Mouse (Mus musculus) limb, embryonic 11.5 days (tissue): ENCODE measurements around the gene Gm28047. TPM values are rescaled to one million over a fixed set of nuclear protein-coding genes. Genes with fewer than 3 reads are reported as not detected.

Source experiments
- ATAC-seq: fragments of 200-750 bp; cut with Nextera tagmentation; 2 replicates; pipeline ENCODE4 v1.8.0; 2017; ENCODE audit warnings: low read depth; ENCODE audit not compliant: insufficient number of reproducible peaks, low FRiP score, low TSS enrichment
- DNase-seq: peaks from one replicate; pipeline ENCODE4 v3.0.0-alpha.2; 2015; ENCODE audit warnings: low spot score
- H3K27ac ChIP-seq: fragments of 300-500 bp; sonication (generic); replicated peaks from 2 replicates; pipeline ENCODE4 v1.5.1; 2014; ENCODE audit warnings: low read depth, mild to moderate bottlenecking, low read length
- H3K27me3 ChIP-seq: fragments of 300-500 bp; sonication (generic); 2 replicates; pipeline ENCODE4 v1.6.1; 2014; ENCODE audit warnings: mild to moderate bottlenecking, low read length, mixed read lengths; ENCODE audit not compliant: control insufficient read depth, insufficient read depth
- H3K36me3 ChIP-seq: fragments of 300-500 bp; sonication (generic); 2 replicates; pipeline ENCODE4 v1.6.1; 2014; ENCODE audit warnings: mild to moderate bottlenecking, low read length, moderate library complexity, mixed read lengths; ENCODE audit not compliant: control insufficient read depth, insufficient read depth
- H3K4me1 ChIP-seq: fragments of 300-500 bp; sonication (generic); 2 replicates; pipeline ENCODE4 v1.6.1; 2014; ENCODE audit warnings: low read length, mixed read lengths; ENCODE audit not compliant: control insufficient read depth, insufficient read depth
- H3K4me2 ChIP-seq: fragments of 300-500 bp; sonication (generic); 2 replicates; pipeline ENCODE4 v1.6.1; 2014; ENCODE audit warnings: low read depth, mild to moderate bottlenecking, moderate library complexity; ENCODE audit not compliant: severe bottlenecking
- H3K4me3 ChIP-seq: fragments of 300-500 bp; sonication (generic); 2 replicates; pipeline ENCODE4 v1.5.1; 2014; ENCODE audit warnings: low read depth, low read length
- H3K9ac ChIP-seq: fragments of 300-500 bp; sonication (generic); 2 replicates; pipeline ENCODE4 v1.6.1; 2014; ENCODE audit warnings: mild to moderate bottlenecking, low read length
- H3K9me3 ChIP-seq: fragments of 300-500 bp; sonication (generic); 2 replicates; pipeline ENCODE4 v1.6.1; 2016; ENCODE audit warnings: low read length; ENCODE audit not compliant: control insufficient read depth
- WGBS: fragments of 180-500 bp; shearing (Covaris S2); extraction: QIAGEN DNeasy Blood & Tissue Kit; methylation state at CpG from one replicate; pipeline ENCODE4 v1.1.7; 2014; 5-methylcytosine and 5-hydroxymethylcytosine counted together
- polyA plus RNA-seq: library from polyadenylated mRNA; unstranded; fragments of >200 nt; fragmentation: Nextera tagmentation; extraction: Ambion mirVana; gene quantifications from 2 replicates; pipeline ENCODE4 v1.2.1, GENCODE M21; 2014

Gm28047 gene
- polyA plus RNA-seq, 1 experiment from 2014 or later = not detected

DNA sequence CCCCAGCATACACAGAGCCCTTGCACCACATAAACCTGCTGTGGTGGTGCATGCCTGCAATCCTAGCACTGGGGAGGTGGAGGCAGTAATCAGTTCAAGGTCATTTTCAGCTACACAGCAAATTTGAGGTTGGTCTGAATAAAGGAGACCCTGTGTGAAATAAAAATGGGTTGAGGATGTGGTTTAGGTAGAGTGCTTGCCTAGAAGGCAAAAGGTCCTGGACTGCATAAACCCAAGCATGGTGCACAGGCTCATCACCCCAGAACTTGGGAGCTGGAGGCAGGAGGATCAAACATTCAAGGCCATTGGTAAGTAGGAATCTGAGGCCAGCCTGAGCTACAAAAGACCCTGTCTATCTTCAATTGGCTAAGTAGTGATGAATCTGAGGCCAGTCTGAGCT is 117.3 kb downstream of the Gm28047 start:
- peaks cover 10% of the 10 kb centered on the region; the same call in 1 of the 2 replicates for H3K36me3 ChIP-seq
- H3K4me3 ChIP-seq = no peak overlapping the region
- H3K9ac ChIP-seq = no peak overlapping the region
- H3K27me3 ChIP-seq = no peaks in the 10 kb centered on the region
- DNase-seq (no peak), ATAC-seq (no peak)
- no peaks in the 10 kb centered on the region for H3K9me3 ChIP-seq
- H3K27ac ChIP-seq = no peak overlapping the region
- peaks cover 28% of the 10 kb centered on the region for H3K4me1 ChIP-seq
- H3K4me2 ChIP-seq = no peak overlapping the region

DNA sequence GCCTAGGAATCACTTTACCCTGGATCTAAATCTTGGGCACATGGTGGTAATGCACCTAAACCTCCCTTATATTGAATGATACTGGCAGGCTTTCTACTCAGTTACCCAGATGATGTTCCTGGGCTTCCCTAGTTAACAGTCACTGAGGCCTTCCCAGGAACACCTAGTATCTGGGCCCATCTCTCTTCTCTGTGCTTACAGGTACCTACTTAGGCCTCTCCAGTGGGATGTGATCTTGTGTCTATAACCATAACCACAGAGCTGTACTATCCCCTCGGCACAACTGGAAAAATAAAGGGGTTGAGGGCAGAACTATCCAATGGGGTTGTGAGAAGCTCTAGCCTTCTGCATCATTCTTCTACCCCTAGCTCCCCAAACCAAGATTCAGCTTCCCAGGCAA is 118.0 kb downstream of the Gm28047 start:
- Histone ChIP-seq H3K27me3 (no peaks in the 10 kb centered on the region), H3K4me1 (peaks cover 21% of the 10 kb centered on the region), H3K9me3 (no peaks in the 10 kb centered on the region), H3K27ac (no peak overlapping the region), H3K4me2 (no peak overlapping the region), H3K36me3 (peaks cover 11% of the 10 kb centered on the region), H3K4me3 (no peak overlapping the region), H3K9ac (no peak overlapping the region)
- ATAC-seq = no peak
- WGBS = 85% methylated on average over 1 of the region's 1 CpGs
- DNase-seq = no peak

DNA sequence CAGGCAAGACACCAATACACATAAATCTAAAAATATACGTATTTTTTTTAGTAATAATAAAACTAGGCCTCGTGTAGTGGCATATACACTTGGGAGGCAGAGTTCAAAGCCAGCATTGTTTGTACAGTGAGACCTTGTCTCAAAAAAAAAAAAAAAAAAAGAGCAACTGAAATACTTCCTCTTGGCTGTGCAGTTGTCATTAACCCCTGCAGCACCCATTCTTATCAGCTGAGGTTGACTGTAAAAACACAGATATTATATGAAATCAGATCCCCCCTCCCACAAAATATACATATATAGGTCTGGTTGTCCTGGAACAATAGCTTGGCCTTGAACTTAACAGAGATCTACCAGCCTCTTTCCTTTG is 118.4 kb downstream of the Gm28047 start:
- Histone ChIP-seq H3K9ac (no peak overlapping the region), H3K36me3 (peaks cover 15% of the 10 kb centered on the region), H3K27ac (no peak overlapping the region), H3K27me3 (no peaks in the 10 kb centered on the region), H3K4me1 (peaks cover 16% of the 10 kb centered on the region), H3K4me3 (no peak overlapping the region), H3K9me3 (no peaks in the 10 kb centered on the region), H3K4me2 (no peak overlapping the region)
- ATAC-seq (no peak), DNase-seq (no peak)
- 77% methylated on average over 2 of the region's 2 CpGs for WGBS

DNA sequence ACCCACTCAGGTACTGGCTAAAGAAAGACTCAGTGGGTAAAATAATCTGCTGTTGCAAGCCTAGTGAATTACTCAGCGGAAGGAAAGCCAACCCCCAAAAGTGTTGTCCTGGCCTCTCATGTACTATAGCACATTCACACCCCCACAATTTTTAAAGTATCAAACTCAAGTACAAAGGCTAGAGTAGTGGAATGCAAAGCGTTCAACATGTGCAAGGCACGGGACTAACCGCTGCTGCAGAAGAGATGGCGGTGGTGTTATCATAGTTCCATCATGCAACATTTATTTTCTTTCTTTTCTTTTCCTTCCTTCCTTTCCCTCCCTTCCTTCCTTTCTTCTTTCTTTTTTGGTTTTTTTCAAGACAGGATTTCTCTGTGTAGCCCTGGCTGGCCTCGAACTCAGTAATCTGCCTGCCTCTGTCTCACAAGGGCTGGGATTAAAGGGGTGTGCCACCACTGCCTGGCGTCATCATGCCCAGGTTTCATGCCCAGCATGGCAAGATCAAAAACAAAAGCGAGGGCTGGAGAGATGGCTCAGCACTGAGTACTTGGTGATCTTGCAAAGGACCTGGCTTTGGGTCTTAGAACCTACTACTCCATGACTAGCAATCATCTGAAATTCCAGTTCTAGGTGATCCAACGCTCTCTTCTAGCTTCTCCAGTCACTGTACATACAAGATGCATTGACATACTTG is 119.0 kb downstream of the Gm28047 start:
- H3K4me2 ChIP-seq = no peak overlapping the region
- H3K9ac ChIP-seq = no peak overlapping the region
- no peak overlapping the region for H3K4me3 ChIP-seq
- DNase-seq (no peak), ATAC-seq (no peak)
- WGBS = 91% methylated on average over 9 of the region's 9 CpGs
- H3K27ac ChIP-seq = no peak overlapping the region
- H3K36me3 ChIP-seq = peaks cover 20% of the 10 kb centered on the region
- no peaks in the 10 kb centered on the region for H3K9me3 ChIP-seq
- peaks cover 11% of the 10 kb centered on the region for H3K4me1 ChIP-seq
- H3K27me3 ChIP-seq = no peaks in the 10 kb centered on the region

DNA sequence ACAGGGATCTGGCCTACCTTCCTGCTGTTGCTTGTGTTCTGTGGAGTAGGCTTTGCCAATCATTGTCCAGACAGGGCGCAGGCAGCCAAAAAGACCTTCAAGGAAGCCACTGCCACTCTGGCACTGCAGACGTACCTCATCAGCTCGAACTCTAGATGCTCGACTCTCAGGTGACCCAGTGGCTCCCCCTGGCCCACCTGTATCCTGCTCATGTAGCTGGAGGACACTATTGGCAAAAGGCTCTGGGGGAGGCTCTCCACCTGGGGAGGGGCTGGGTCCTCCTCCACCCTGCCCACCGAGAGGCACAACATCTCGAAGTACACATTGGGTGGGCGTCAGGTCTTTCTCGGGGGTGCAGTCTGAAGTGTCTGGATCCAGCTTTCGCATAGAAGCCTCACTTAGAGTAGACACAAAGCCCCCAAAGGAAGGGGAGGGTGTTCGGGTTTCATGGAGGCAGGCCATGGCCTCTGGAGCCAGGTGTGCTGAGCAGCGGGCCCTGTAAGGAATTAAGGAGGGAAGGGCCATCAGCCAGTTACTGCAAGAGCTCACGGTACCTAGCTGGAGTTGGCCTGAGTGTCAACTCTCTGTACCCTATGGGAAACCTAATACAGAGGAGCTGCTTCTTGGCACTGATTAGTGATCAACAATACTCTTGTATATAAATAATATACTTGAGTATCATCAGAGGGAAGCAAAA is 119.6 kb downstream of the Gm28047 start:
- Histone ChIP-seq H3K4me2 (no peak overlapping the region), H3K4me3 (no peak overlapping the region), H3K9ac (no peak overlapping the region), H3K27ac (no peak overlapping the region), H3K36me3 (peaks cover 27% of the 10 kb centered on the region), H3K4me1 (peaks cover 6% of the 10 kb centered on the region), H3K9me3 (no peaks in the 10 kb centered on the region), H3K27me3 (no peaks in the 10 kb centered on the region)
- DNase-seq = no peak
- 67% methylated on average over 12 of the region's 12 CpGs for WGBS
- ATAC-seq = no peak

DNA sequence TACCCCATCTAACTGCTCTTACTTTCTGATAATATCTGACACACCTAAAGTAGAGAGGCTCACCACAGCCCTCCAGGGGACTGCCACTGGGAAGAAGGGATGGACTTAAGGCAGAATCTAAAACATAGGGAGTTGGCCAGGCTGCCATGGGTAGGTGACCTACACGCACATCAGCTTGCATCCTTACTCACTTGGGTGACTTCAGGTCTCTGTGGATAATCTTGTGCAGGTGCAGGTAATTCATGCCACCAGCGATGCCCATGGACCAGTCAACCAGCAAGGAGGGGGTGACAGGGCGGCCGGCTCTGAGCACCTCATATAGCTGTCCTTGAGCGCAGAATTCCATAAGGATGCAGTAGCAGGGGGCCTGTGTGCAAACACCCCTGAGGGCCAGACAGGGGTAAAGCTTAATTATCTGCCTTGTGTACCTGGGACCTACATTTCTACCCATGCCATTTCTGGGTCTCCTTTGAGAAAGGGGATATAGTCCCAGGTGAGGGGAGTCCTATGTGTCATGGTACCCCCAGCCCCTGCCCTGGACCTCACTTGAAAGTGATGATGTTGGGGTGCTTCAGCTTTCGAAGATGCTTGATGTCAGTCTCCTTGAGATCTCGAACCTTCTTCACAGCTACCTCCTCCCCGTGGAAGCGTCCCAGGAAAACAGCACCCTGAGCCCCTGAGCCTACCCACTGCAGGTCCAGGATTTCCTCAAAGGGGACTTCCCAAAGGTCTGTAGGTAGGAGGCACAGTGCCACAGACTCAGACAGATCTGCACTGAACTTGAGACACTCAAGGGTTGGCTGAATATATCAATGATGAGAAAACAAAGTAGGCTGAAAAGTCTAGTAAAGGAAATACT is 120.7 kb downstream of the Gm28047 start:
- H3K9me3 ChIP-seq = no peaks in the 10 kb centered on the region
- WGBS = 89% methylated on average over 9 of the region's 9 CpGs
- H3K27ac ChIP-seq = no peak overlapping the region
- ATAC-seq (no peak), DNase-seq (no peak)
- no peak overlapping the region for H3K9ac ChIP-seq
- no peak overlapping the region for H3K4me3 ChIP-seq
- H3K4me1 ChIP-seq = no peaks in the 10 kb centered on the region
- no peaks in the 10 kb centered on the region for H3K27me3 ChIP-seq
- no peak overlapping the region; the same call in 1 of the 2 replicates for H3K4me2 ChIP-seq
- peaks cover 36% of the 10 kb centered on the region for H3K36me3 ChIP-seq

DNA sequence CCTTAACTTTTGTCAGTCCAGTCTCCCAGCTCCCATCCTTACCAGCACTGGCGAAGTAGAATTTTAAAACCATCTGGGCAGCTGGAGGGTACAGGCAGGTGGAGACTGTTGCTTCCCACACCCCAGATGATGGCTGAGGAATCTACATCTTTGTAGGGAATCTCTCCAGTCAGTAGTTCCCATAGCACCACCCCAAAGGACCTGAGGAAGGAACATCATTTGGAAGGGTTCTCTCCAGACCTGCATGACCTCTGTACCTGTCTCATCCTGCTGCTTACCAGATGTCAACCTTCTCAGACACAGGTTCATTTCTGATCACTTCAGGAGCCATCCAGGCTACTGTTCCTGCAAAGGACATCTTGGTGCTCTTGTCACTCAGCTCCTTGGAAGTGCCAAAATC is 121.4 kb downstream of the Gm28047 start, which contains the start of gene Gm10337:
Gene Gm10337 (plus strand): TSS at position 276 of the 400 bp plus-strand sequence.
- ATAC-seq (no peak), DNase-seq (no peak)
- Histone ChIP-seq H3K4me3 (no peak within 1 kb of the TSS), H3K9ac (no peak within 1 kb of the TSS), H3K36me3 (peaks cover 38% of the 10 kb centered on the region), H3K27ac (no peak within 1 kb of the TSS), H3K4me2 (no peak within 1 kb of the TSS; the same call in 1 of the 2 replicates), H3K27me3 (no peaks in the 10 kb centered on the region), H3K4me1 (no peaks in the 10 kb centered on the region), H3K9me3 (no peaks in the 10 kb centered on the region)
- 90% methylated on average over 1 of the region's 1 CpGs for WGBS

DNA sequence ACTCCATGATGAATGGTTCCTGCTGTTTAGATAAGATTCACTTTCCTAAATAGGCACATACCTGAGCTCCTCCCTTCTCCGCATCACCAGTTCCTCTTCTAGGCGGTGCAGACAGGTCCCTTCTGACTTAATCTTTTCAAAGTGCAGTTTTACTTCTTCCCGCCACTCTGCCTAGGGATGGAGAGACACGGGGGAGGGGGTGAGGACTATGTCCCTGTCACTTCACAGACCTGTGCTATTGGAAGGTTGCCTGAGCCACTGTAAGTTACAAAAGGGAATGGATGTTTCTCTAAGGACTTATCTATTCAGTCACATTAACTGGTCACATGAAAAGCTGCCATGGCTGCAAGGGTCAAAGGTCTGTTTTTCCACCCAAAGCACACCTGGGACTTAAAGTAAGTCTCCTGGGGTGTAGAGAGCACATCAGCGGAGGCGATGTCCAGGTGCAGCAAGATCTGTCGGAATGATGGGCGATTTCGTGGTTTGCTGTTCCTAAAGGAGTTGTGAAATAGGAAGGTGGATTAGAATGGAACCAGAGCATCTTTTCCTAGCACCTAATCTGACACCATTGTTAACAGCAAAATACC is 122.5 kb downstream of the Gm28047 start:
- DNase-seq (no peak), ATAC-seq (no peak)
- H3K4me1 ChIP-seq = no peaks in the 10 kb centered on the region
- H3K4me2 ChIP-seq = no peak overlapping the region
- H3K36me3 ChIP-seq = peaks cover 41% of the 10 kb centered on the region
- WGBS = 84% methylated on average over 9 of the region's 9 CpGs
- no peak overlapping the region for H3K9ac ChIP-seq
- H3K27me3 ChIP-seq = no peaks in the 10 kb centered on the region
- no peak overlapping the region for H3K27ac ChIP-seq
- no peak overlapping the region for H3K4me3 ChIP-seq
- H3K9me3 ChIP-seq = no peaks in the 10 kb centered on the region
